Mouse (Mus musculus): ENCODE measurements around the gene Mkrn2. TPM values are rescaled to one million over a fixed set of nuclear protein-coding genes. Genes with fewer than 3 reads are reported as not detected.

Gene Mkrn2
- polyA plus RNA-seq (2014; fragmentation: Nextera tagmentation; extraction: Ambion mirVana) = 19.6 and 28.6 TPM in 2 replicates

- WGBS = 1% methylated on average over 43 of the region's 61 CpGs
- H3K27ac ChIP-seq (ENCODE audit: low read depth, low read length) = peak within 1 kb of the TSS; percentile 19
These were observed at the start of gene Mkrn2 for GRCm38 (mm10) chr6:115601715-115602523. TSS of gene Mkrn2 (plus strand) at chr6:115601902.

GRCm38 (mm10) chr6:115555485-115555884 lies 46.2 kb upstream of the Mkrn2 start:
- Histone ChIP-seq H3K27me3 (ENCODE audit: control insufficient read depth, insufficient read depth, low read length) (no peaks in the 10 kb centered on the region), H3K9ac (ENCODE audit: low read depth, low read length) (no peak overlapping the region), H3K9me3 (ENCODE audit: control insufficient read depth, low read length) (no peaks in the 10 kb centered on the region), H3K36me3 (ENCODE audit: control insufficient read depth, insufficient read depth, low read length) (0 out of 2 replicates have a peak, but pooled peaks cover 2% of the 10 kb centered on the region), H3K4me3 (ENCODE audit: low read depth, low read length) (no peak overlapping the region), H3K4me1 (replicated peaks; ENCODE audit: control insufficient read depth, insufficient read depth, low read length) (no peaks in the 10 kb centered on the region), H3K4me2 (replicated peaks; ENCODE audit: low read depth, low read length) (no peak overlapping the region), H3K27ac (ENCODE audit: low read depth, low read length) (no peak overlapping the region)
- 83% methylated on average over 5 of the region's 5 CpGs for WGBS
- ATAC-seq (ENCODE audit: low FRiP score) = no peak
- no peak for DNase-seq (ENCODE audit: low spot score)

More at GRCm38 (mm10) chr6:115601715-115602523, at the start of gene Mkrn2:
- no peaks in the 10 kb centered on the region for H3K27me3 ChIP-seq (ENCODE audit: control insufficient read depth, insufficient read depth, low read length)
- H3K4me3 ChIP-seq (ENCODE audit: low read depth, low read length) = peak within 1 kb of the TSS; percentile 78
- ATAC-seq (ENCODE audit: low FRiP score) (peak; percentile 93), DNase-seq (ENCODE audit: low spot score) (peak; percentile 92)
- H3K9me3 ChIP-seq (ENCODE audit: control insufficient read depth, low read length) = no peaks in the 10 kb centered on the region
- peak within 1 kb of the TSS; percentile 63 for H3K4me2 ChIP-seq (replicated peaks; ENCODE audit: low read depth, low read length)
- H3K36me3 ChIP-seq (ENCODE audit: control insufficient read depth, insufficient read depth, low read length) = no peaks in the 10 kb centered on the region
- no peaks in the 10 kb centered on the region; the same call in 1 of the 2 replicates for H3K4me1 ChIP-seq (replicated peaks; ENCODE audit: control insufficient read depth, insufficient read depth, low read length)
- H3K9ac ChIP-seq (ENCODE audit: low read depth, low read length) = peak within 1 kb of the TSS; percentile 80

- H3K4me1 ChIP-seq (replicated peaks; ENCODE audit: control insufficient read depth, insufficient read depth, low read length) = no peaks in the 10 kb centered on the region
- H3K36me3 ChIP-seq (ENCODE audit: control insufficient read depth, insufficient read depth, low read length) = 0 out of 2 replicates have a peak, but pooled peaks cover 2% of the 10 kb centered on the region
- ATAC-seq (ENCODE audit: low FRiP score) (no peak), DNase-seq (ENCODE audit: low spot score) (no peak)
- no peak overlapping the region for H3K4me2 ChIP-seq (replicated peaks; ENCODE audit: low read depth, low read length)
- H3K9ac ChIP-seq (ENCODE audit: low read depth, low read length) = no peak overlapping the region
- 93% methylated on average over 2 of the region's 2 CpGs for WGBS
- no peaks in the 10 kb centered on the region for H3K9me3 ChIP-seq (ENCODE audit: control insufficient read depth, low read length)
- H3K4me3 ChIP-seq (ENCODE audit: low read depth, low read length) = no peak overlapping the region
- no peaks in the 10 kb centered on the region for H3K27me3 ChIP-seq (ENCODE audit: control insufficient read depth, insufficient read depth, low read length)
- H3K27ac ChIP-seq (ENCODE audit: low read depth, low read length) = no peak overlapping the region
These were observed 43.5 kb upstream of the Mkrn2 start for GRCm38 (mm10) chr6:115558176-115558575.

- H3K27ac ChIP-seq (ENCODE audit: low read depth, low read length) = no peak overlapping the region
- no peaks in the 10 kb centered on the region for H3K4me1 ChIP-seq (replicated peaks; ENCODE audit: control insufficient read depth, insufficient read depth, low read length)
- no peaks in the 10 kb centered on the region for H3K27me3 ChIP-seq (ENCODE audit: control insufficient read depth, insufficient read depth, low read length)
- DNase-seq (ENCODE audit: low spot score) (no peak), ATAC-seq (ENCODE audit: low FRiP score) (no peak)
- H3K36me3 ChIP-seq (ENCODE audit: control insufficient read depth, insufficient read depth, low read length) = no peaks in the 10 kb centered on the region
- no peak overlapping the region for H3K9ac ChIP-seq (ENCODE audit: low read depth, low read length)
- WGBS = 79% methylated on average over 21 of the region's 21 CpGs
- H3K4me2 ChIP-seq (replicated peaks; ENCODE audit: low read depth, low read length) = no peak overlapping the region
- no peaks in the 10 kb centered on the region for H3K9me3 ChIP-seq (ENCODE audit: control insufficient read depth, low read length)
- no peak overlapping the region for H3K4me3 ChIP-seq (ENCODE audit: low read depth, low read length)
These were observed 41.8 kb upstream of the Mkrn2 start for GRCm38 (mm10) chr6:115559651-115560632.

DNA sequence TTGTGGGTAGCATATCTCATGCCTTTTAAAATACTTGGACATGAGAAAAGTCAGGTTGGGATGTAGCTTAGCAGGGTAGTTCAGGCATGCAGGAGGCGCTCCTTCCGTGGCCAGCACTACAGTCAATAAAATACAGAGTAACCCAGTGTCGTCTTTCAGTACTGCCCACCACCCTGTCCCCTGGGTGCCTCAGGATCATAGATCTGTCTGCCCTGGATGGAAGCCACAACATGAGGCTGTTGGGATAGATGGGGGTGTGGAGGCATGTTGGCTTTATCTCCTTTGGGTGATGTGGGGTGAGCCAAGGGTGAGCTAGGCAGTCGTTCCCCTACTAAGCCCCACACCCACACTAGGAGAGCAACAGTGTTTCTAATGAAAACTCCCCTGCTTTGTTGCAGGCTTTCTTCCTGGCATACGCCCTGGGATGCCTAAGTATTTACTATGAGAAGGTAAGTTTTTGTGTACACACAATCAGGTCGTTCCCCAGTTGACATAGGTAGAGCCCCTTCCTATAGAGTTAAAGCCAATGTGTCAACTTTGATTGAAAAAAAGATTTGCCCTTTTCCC lies 36.1 kb upstream of the Mkrn2 start:
- DNase-seq (ENCODE audit: low spot score) (no peak), ATAC-seq (ENCODE audit: low FRiP score) (no peak)
- Histone ChIP-seq H3K27me3 (ENCODE audit: control insufficient read depth, insufficient read depth, low read length) (no peaks in the 10 kb centered on the region), H3K9ac (ENCODE audit: low read depth, low read length) (no peak overlapping the region), H3K4me2 (replicated peaks; ENCODE audit: low read depth, low read length) (no peak overlapping the region), H3K36me3 (ENCODE audit: control insufficient read depth, insufficient read depth, low read length) (no peaks in the 10 kb centered on the region), H3K4me1 (replicated peaks; ENCODE audit: control insufficient read depth, insufficient read depth, low read length) (no peaks in the 10 kb centered on the region), H3K9me3 (ENCODE audit: control insufficient read depth, low read length) (no peaks in the 10 kb centered on the region), H3K4me3 (ENCODE audit: low read depth, low read length) (no peak overlapping the region), H3K27ac (ENCODE audit: low read depth, low read length) (no peak overlapping the region)
- 92% methylated on average over 6 of the region's 6 CpGs for WGBS

- H3K9ac ChIP-seq (ENCODE audit: low read depth, low read length) = no peak overlapping the region
- H3K4me3 ChIP-seq (ENCODE audit: low read depth, low read length) = no peak overlapping the region
- ATAC-seq (ENCODE audit: low FRiP score) = no peak
- no peaks in the 10 kb centered on the region for H3K9me3 ChIP-seq (ENCODE audit: control insufficient read depth, low read length)
- DNase-seq (ENCODE audit: low spot score) = no peak
- H3K27me3 ChIP-seq (ENCODE audit: control insufficient read depth, insufficient read depth, low read length) = no peaks in the 10 kb centered on the region
- H3K36me3 ChIP-seq (ENCODE audit: control insufficient read depth, insufficient read depth, low read length) = peaks cover 2% of the 10 kb centered on the region; the same call in 1 of the 2 replicates
- H3K27ac ChIP-seq (ENCODE audit: low read depth, low read length) = no peak overlapping the region
- WGBS = 90% methylated on average over 7 of the region's 7 CpGs
- no peaks in the 10 kb centered on the region for H3K4me1 ChIP-seq (replicated peaks; ENCODE audit: control insufficient read depth, insufficient read depth, low read length)
- H3K4me2 ChIP-seq (replicated peaks; ENCODE audit: low read depth, low read length) = no peak overlapping the region
These were observed 27.5 kb upstream of the Mkrn2 start for GRCm38 (mm10) chr6:115574171-115574570.

DNA sequence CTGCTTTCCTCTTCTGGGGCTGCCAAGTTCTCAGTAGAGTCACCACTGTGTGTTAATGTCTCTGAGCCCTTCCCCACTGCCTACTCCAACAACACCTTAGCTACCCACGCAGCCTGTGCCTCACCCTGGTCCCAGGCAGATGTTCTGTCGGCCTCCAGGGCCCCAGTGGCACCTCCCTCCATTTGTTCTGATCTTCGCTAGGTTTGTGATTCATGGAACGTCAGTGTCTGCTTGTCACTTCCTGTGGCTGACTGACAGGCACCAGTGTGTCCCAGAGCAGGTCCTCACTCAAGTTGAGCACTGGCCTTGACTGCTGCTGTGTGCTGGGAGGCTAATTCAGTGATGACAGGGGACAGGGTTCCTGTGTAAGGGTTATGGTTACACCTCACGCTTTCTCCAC lies 24.3 kb upstream of the Mkrn2 start:
- no peak overlapping the region for H3K4me2 ChIP-seq (replicated peaks; ENCODE audit: low read depth, low read length)
- 87% methylated on average over 5 of the region's 5 CpGs for WGBS
- no peaks in the 10 kb centered on the region for H3K4me1 ChIP-seq (replicated peaks; ENCODE audit: control insufficient read depth, insufficient read depth, low read length)
- no peaks in the 10 kb centered on the region for H3K27me3 ChIP-seq (ENCODE audit: control insufficient read depth, insufficient read depth, low read length)
- no peak for DNase-seq (ENCODE audit: low spot score)
- no peak for ATAC-seq (ENCODE audit: low FRiP score)
- no peaks in the 10 kb centered on the region for H3K9me3 ChIP-seq (ENCODE audit: control insufficient read depth, low read length)
- no peak overlapping the region for H3K4me3 ChIP-seq (ENCODE audit: low read depth, low read length)
- H3K36me3 ChIP-seq (ENCODE audit: control insufficient read depth, insufficient read depth, low read length) = peaks cover 2% of the 10 kb centered on the region; the same call in 1 of the 2 replicates
- H3K27ac ChIP-seq (ENCODE audit: low read depth, low read length) = no peak overlapping the region
- no peak overlapping the region for H3K9ac ChIP-seq (ENCODE audit: low read depth, low read length)

- no peak overlapping the region for H3K4me3 ChIP-seq (ENCODE audit: low read depth, low read length)
- H3K27ac ChIP-seq (ENCODE audit: low read depth, low read length) = no peak overlapping the region
- DNase-seq (ENCODE audit: low spot score) = no peak
- no peak for ATAC-seq (ENCODE audit: low FRiP score)
- no peaks in the 10 kb centered on the region for H3K9me3 ChIP-seq (ENCODE audit: control insufficient read depth, low read length)
- no peaks in the 10 kb centered on the region for H3K4me1 ChIP-seq (replicated peaks; ENCODE audit: control insufficient read depth, insufficient read depth, low read length)
- no peak overlapping the region for H3K9ac ChIP-seq (ENCODE audit: low read depth, low read length)
- H3K27me3 ChIP-seq (ENCODE audit: control insufficient read depth, insufficient read depth, low read length) = no peaks in the 10 kb centered on the region
- no peak overlapping the region for H3K4me2 ChIP-seq (replicated peaks; ENCODE audit: low read depth, low read length)
- WGBS = 89% methylated on average over 9 of the region's 9 CpGs
- H3K36me3 ChIP-seq (ENCODE audit: control insufficient read depth, insufficient read depth, low read length) = peaks cover 2% of the 10 kb centered on the region; the same call in 1 of the 2 replicates
These were observed 23.8 kb upstream of the Mkrn2 start for GRCm38 (mm10) chr6:115577941-115578340.
